Mouse (Mus musculus) neural tube, embryonic 14.5 days (tissue): ENCODE measurements around the gene Arap1. TPM values are rescaled to one million over a fixed set of nuclear protein-coding genes. Genes with fewer than 3 reads are reported as not detected.

Experiments used
- ATAC-seq: fragments of 200-750 bp; cut with Nextera tagmentation; 2 replicates; pipeline ENCODE4 v1.8.0; 2017; ENCODE audit warnings: low read depth, mild to moderate bottlenecking, moderate TSS enrichment, moderate library complexity
- H3K27ac ChIP-seq: fragments of 300-500 bp; sonication (generic); 2 replicates; pipeline ENCODE4 v1.5.1; 2014; ENCODE audit warnings: low read depth, mild to moderate bottlenecking, control low read depth, low read length, moderate library complexity, mixed read lengths
- H3K27me3 ChIP-seq: fragments of 300-500 bp; sonication (generic); 2 replicates; pipeline ENCODE4 v1.6.1; 2014; ENCODE audit warnings: low read length; ENCODE audit not compliant: control insufficient read depth, insufficient read depth
- H3K36me3 ChIP-seq: fragments of 300-500 bp; sonication (generic); 2 replicates; pipeline ENCODE4 v1.6.1; 2014; ENCODE audit warnings: low read length, mixed read lengths; ENCODE audit not compliant: control insufficient read depth, insufficient read depth
- H3K4me1 ChIP-seq: fragments of 300-500 bp; sonication (generic); 2 replicates; pipeline ENCODE4 v1.6.1; 2014; ENCODE audit warnings: low read length; ENCODE audit not compliant: control insufficient read depth, insufficient read depth
- H3K4me2 ChIP-seq: fragments of 300-500 bp; sonication (generic); 2 replicates; pipeline ENCODE4 v1.6.1; 2014; ENCODE audit warnings: mild to moderate bottlenecking, low read depth, low read length, control low read depth
- H3K4me3 ChIP-seq: fragments of 300-500 bp; sonication (generic); 2 replicates; pipeline ENCODE4 v1.5.1; 2014; ENCODE audit warnings: low read depth, low read length, control low read depth, mixed read lengths
- H3K9ac ChIP-seq: fragments of 300-500 bp; sonication (generic); replicated peaks from 2 replicates; pipeline ENCODE4 v1.6.1; 2014; ENCODE audit warnings: low read depth, mild to moderate bottlenecking, control low read depth, low read length, mixed read lengths
- H3K9me3 ChIP-seq: fragments of 300-500 bp; sonication (generic); 2 replicates; pipeline ENCODE4 v1.6.1; 2016; ENCODE audit warnings: low read length; ENCODE audit not compliant: control insufficient read depth
- WGBS: fragments of 180-500 bp; shearing (Covaris S2); extraction: QIAGEN DNeasy Blood & Tissue Kit; methylation state at CpG from one replicate; pipeline ENCODE4 v1.1.7; 2014; 5-methylcytosine and 5-hydroxymethylcytosine counted together
- polyA plus RNA-seq: library from polyadenylated mRNA; unstranded; fragments of >200 nt; fragmentation: Nextera tagmentation; extraction: Ambion mirVana; gene quantifications from 2 replicates; pipeline ENCODE4 v1.2.1, GENCODE M21; 2014

Arap1 gene
- polyA plus RNA-seq, 1 experiment from 2014 or later = 4.0 TPM

GRCm38 (mm10) chr7:101410267-101410936 lies 62.5 kb downstream of the Arap1 start, which contains the start of gene Gm45837:
Gm45837 (plus strand) TSS chr7:101410886.
- Histone ChIP-seq H3K4me3 (no peak within 1 kb of the TSS), H3K27me3 (no peaks in the 10 kb centered on the region), H3K4me2 (no peak within 1 kb of the TSS), H3K9ac (no peak within 1 kb of the TSS), H3K9me3 (no peaks in the 10 kb centered on the region), H3K36me3 (no peaks in the 10 kb centered on the region), H3K27ac (no peak within 1 kb of the TSS), H3K4me1 (peaks cover 6% of the 10 kb centered on the region; the same call in 1 of the 2 replicates)
- WGBS = 86% methylated on average over 11 of the region's 11 CpGs
- ATAC-seq = no peak

GRCm38 (mm10) chr7:101412796-101413195 lies 64.9 kb downstream of the Arap1 start:
- no peaks in the 10 kb centered on the region for H3K27me3 ChIP-seq
- H3K4me1 ChIP-seq = peaks cover 10% of the 10 kb centered on the region; the same call in 1 of the 2 replicates
- H3K4me2 ChIP-seq = no peak overlapping the region
- no peak overlapping the region for H3K27ac ChIP-seq
- ATAC-seq = peak; percentile 55; the same call in 1 of the 2 replicates
- no peaks in the 10 kb centered on the region for H3K9me3 ChIP-seq
- H3K9ac ChIP-seq = no peak overlapping the region
- no peak overlapping the region for H3K4me3 ChIP-seq
- H3K36me3 ChIP-seq = no peaks in the 10 kb centered on the region

- ATAC-seq = no peak
- Histone ChIP-seq H3K27ac (no peak overlapping the region), H3K9me3 (no peaks in the 10 kb centered on the region), H3K4me2 (no peak overlapping the region), H3K36me3 (no peaks in the 10 kb centered on the region), H3K4me3 (no peak overlapping the region), H3K27me3 (0 out of 2 replicates have a peak, but pooled peaks cover 2% of the 10 kb centered on the region), H3K9ac (no peak overlapping the region), H3K4me1 (peaks cover 10% of the 10 kb centered on the region; the same call in 1 of the 2 replicates)
- 52% methylated on average over 4 of the region's 4 CpGs for WGBS
Observed at GRCm38 (mm10) chr7:101414209-101414608, 66.3 kb downstream of the Arap1 start.

GRCm38 (mm10) chr7:101414661-101415511 lies 67.0 kb downstream of the Arap1 start:
- ATAC-seq = peak; percentile 58
- H3K4me3 ChIP-seq = no peak overlapping the region
- no peaks in the 10 kb centered on the region for H3K9me3 ChIP-seq
- 0 out of 2 replicates have a peak, but pooled peaks cover 2% of the 10 kb centered on the region for H3K27me3 ChIP-seq
- no peak overlapping the region; the same call in 1 of the 2 replicates for H3K27ac ChIP-seq
- H3K4me1 ChIP-seq = peaks cover 10% of the 10 kb centered on the region; the same call in 1 of the 2 replicates
- no peak overlapping the region for H3K4me2 ChIP-seq
- WGBS = 30% methylated on average over 6 of the region's 7 CpGs
- H3K9ac ChIP-seq = no peak overlapping the region; the same call in 1 of the 2 replicates
- no peaks in the 10 kb centered on the region for H3K36me3 ChIP-seq

GRCm38 (mm10) chr7:101415512-101416100 lies 67.7 kb downstream of the Arap1 start:
- WGBS = 30% methylated on average over 8 of the region's 8 CpGs
- Histone ChIP-seq H3K9ac (no peak overlapping the region), H3K36me3 (no peaks in the 10 kb centered on the region)

GRCm38 (mm10) chr7:101416391-101416790 lies 68.5 kb downstream of the Arap1 start:
- no peak overlapping the region for H3K9ac ChIP-seq
- peaks cover 10% of the 10 kb centered on the region; the same call in 1 of the 2 replicates for H3K4me1 ChIP-seq
- ATAC-seq = no peak
- no peak overlapping the region for H3K4me2 ChIP-seq
- no peak overlapping the region for H3K27ac ChIP-seq
- no peaks in the 10 kb centered on the region for H3K36me3 ChIP-seq
- no peak overlapping the region for H3K4me3 ChIP-seq
- 80% methylated on average over 5 of the region's 5 CpGs for WGBS
- 0 out of 2 replicates have a peak, but pooled peaks cover 2% of the 10 kb centered on the region for H3K27me3 ChIP-seq
- no peaks in the 10 kb centered on the region for H3K9me3 ChIP-seq

More at GRCm38 (mm10) chr7:101415512-101416100, 67.7 kb downstream of the Arap1 start:
- Histone ChIP-seq H3K4me2 (no peak overlapping the region), H3K27ac (no peak overlapping the region; the same call in 1 of the 2 replicates), H3K4me1 (peaks cover 10% of the 10 kb centered on the region; the same call in 1 of the 2 replicates), H3K27me3 (0 out of 2 replicates have a peak, but pooled peaks cover 2% of the 10 kb centered on the region), H3K4me3 (no peak overlapping the region), H3K9me3 (no peaks in the 10 kb centered on the region)
- peak; percentile 25 for ATAC-seq

GRCm38 (mm10) chr7:101419013-101419770 lies 71.3 kb downstream of the Arap1 start:
- H3K27me3 ChIP-seq = 0 out of 2 replicates have a peak, but pooled peaks cover 2% of the 10 kb centered on the region
- H3K27ac ChIP-seq = no peak overlapping the region
- no peak for ATAC-seq
- no peak overlapping the region for H3K4me2 ChIP-seq
- no peaks in the 10 kb centered on the region for H3K9me3 ChIP-seq
- H3K4me3 ChIP-seq = no peak overlapping the region
- H3K4me1 ChIP-seq = peaks cover 10% of the 10 kb centered on the region; the same call in 1 of the 2 replicates
- 5% methylated on average over 27 of the region's 27 CpGs for WGBS
- no peak overlapping the region for H3K9ac ChIP-seq
- no peaks in the 10 kb centered on the region for H3K36me3 ChIP-seq

GRCm38 (mm10) chr7:101421529-101421928 lies 73.7 kb downstream of the Arap1 start, which contains the start of gene Pde2a:
Pde2a (plus strand) TSS chr7:101421691.
- 7% methylated on average over 6 of the region's 6 CpGs for WGBS

More at GRCm38 (mm10) chr7:101421529-101421928, 73.7 kb downstream of the Arap1 start, which contains the start of gene Pde2a:
- Histone ChIP-seq H3K4me3 (peak within 1 kb of the TSS; percentile 21), H3K4me2 (peak within 1 kb of the TSS; percentile 45), H3K27me3 (0 out of 2 replicates have a peak, but pooled peaks cover 2% of the 10 kb centered on the region), H3K9ac (peak within 1 kb of the TSS; percentile 50), H3K27ac (peak within 1 kb of the TSS; percentile 22; the same call in 1 of the 2 replicates), H3K4me1 (no peaks in the 10 kb centered on the region), H3K36me3 (no peaks in the 10 kb centered on the region), H3K9me3 (no peaks in the 10 kb centered on the region)
- ATAC-seq = peak; percentile 76
